Mouse (Mus musculus): Measurements from ENCODE around the gene Zdhhc19.

GRCm38 (mm10) chr16:32519656-32520371 is 23.7 kb downstream of the Zdhhc19 start:
- no peak for TF ChIP-seq CTCF (IDR thresholded peaks at IDR 0.05)
- TF ChIP-seq EP300 (IDR thresholded peaks at IDR 0.05) = no peak
